Mouse (Mus musculus): ENCODE results near the gene Gm382. TPM values are rescaled to one million over a fixed set of nuclear protein-coding genes. Genes with fewer than 3 reads are reported as not detected.

Gene Gm382
- total and polyA plus RNA-seq, 3 experiments: not detected

DNA sequence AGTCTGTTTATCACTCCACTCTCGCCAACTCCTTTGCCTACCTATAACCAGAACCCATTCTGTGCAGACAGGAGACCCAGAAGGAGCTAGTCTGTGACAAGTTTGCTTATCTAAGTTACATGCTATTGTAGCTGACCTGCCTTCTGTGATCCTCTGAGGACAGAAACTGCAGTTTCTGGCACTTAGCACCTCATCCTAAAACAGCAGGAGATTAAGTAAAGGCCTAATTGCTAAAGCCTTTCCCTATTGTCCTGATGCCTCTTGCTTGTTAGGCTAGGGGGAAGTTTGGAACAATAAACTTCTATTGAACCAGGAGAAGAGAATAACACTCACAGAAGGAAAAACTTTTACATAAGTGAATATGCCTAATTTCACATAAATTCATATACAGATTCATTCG lies 51.5 kb downstream of the Gm382 start:
- H3K9me3 ChIP-seq (replicated peaks; ENCODE audit: insufficient read depth, low read length): no peaks in the 10 kb centered on the region
- H3K4me1 ChIP-seq (ENCODE audit: control insufficient read depth in 1 of 2, insufficient read depth in 2 of 2, low read length in 2 of 2): no peaks in the 10 kb centered on the region
- H3K79me2 ChIP-seq (ENCODE audit: control insufficient read depth, insufficient read depth, low read length, poor library complexity): no peaks in the 10 kb centered on the region
- no peaks in the 10 kb centered on the region for H3K36me3 ChIP-seq (ENCODE audit: control insufficient read depth in 1 of 2, insufficient read depth in 2 of 2, low read length in 2 of 2)
- H3K9ac ChIP-seq (ENCODE audit: control insufficient read depth, low read depth, low read length, poor library complexity, severe bottlenecking): no peak overlapping the region
- H3K27me3 ChIP-seq (ENCODE audit: control insufficient read depth in 1 of 2, insufficient read depth in 2 of 2, low read length in 2 of 2): no peaks in the 10 kb centered on the region
- H3K4me3 ChIP-seq (ENCODE audit: control insufficient read depth in 1 of 2, insufficient read depth in 1 of 2, low read depth in 2 of 2, low read length in 2 of 2): no peak overlapping the region
- no peak overlapping the region for H3K27ac ChIP-seq (ENCODE audit: control insufficient read depth, low read depth, low read length)
- TF ChIP-seq ZNF384 (IDR thresholded peaks at IDR 0.05; ENCODE audit: low read depth, low read length) (no peak), MYB (IDR thresholded peaks at IDR 0.05; ENCODE audit: low read depth, low read length) (no peak), MAX (IDR thresholded peaks at IDR 0.05; ENCODE audit: low read length) (no peak), POLR2A (IDR thresholded peaks at IDR 0.05; ENCODE audit: control insufficient read depth in 1 of 2, insufficient read depth in 1 of 2, low read depth in 1 of 2, low read length in 2 of 2, poor library complexity in 1 of 2) (no peak), CTCF (IDR thresholded peaks at IDR 0.05 in 2 of 3, conservative IDR thresholded peaks at IDR 0.05 in 1 of 3; ENCODE audit: control insufficient read depth in 1 of 3, insufficient read depth in 1 of 3, low read depth in 2 of 3, low read length in 3 of 3, poor library complexity in 1 of 3, severe bottlenecking in 1 of 3) (no peak), USF1 (IDR thresholded peaks at IDR 0.05; ENCODE audit: low read depth, low read length) (no peak), HCFC1 (IDR thresholded peaks at IDR 0.05; ENCODE audit: low read depth, low read length) (no peak), BHLHE40 (IDR thresholded peaks at IDR 0.05; ENCODE audit: borderline replicate concordance, low read depth, low read length) (no peak), POLR2AphosphoS2 (IDR thresholded peaks at IDR 0.05; ENCODE audit: low read length) (no peak)
- no peak for DNase-seq (ENCODE audit: low read depth, low spot score)

DNA sequence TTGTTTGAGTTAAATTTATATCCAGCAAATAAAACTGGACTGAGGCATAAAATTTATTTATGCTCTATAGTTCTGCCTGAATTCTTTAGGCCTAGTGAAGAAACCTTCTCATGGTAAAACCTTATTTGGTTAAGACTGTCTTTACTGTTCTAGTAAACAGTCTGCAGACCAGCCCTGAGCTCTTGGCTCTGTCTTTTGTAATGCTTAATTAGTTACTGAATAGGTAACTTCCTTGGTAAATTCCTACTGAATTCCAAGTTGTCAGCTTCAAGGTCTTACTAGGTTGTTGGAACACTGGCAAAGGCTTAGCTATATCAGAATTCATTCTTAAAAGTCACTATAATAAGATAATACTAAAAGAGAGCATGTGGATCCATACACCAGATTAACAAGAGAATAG lies 53.3 kb downstream of the Gm382 start:
- TF ChIP-seq NRF1 (IDR thresholded peaks at IDR 0.05; ENCODE audit: insufficient read depth, low read depth, low read length, poor library complexity, severe bottlenecking): no peak
- TF ChIP-seq EP300 (IDR thresholded peaks at IDR 0.05; ENCODE audit: low read depth in 1 of 2, low read length in 2 of 2): no peak
- no peak for TF ChIP-seq USF2 (IDR thresholded peaks at IDR 0.05; ENCODE audit: borderline replicate concordance in 1 of 2, insufficient read depth in 1 of 2, low read depth in 1 of 2, low read length in 2 of 2)
- no peak for TF ChIP-seq TBP (IDR thresholded peaks at IDR 0.05; ENCODE audit: low read depth, low read length)
- no peak for TF ChIP-seq CTCF (IDR thresholded peaks at IDR 0.05 in 2 of 3, conservative IDR thresholded peaks at IDR 0.05 in 1 of 3; ENCODE audit: control insufficient read depth in 1 of 3, insufficient read depth in 1 of 3, low read depth in 2 of 3, low read length in 3 of 3, poor library complexity in 1 of 3, severe bottlenecking in 1 of 3)
- no peak for TF ChIP-seq ZMIZ1 (IDR thresholded peaks at IDR 0.05; ENCODE audit: low read depth, low read length)
- no peak for TF ChIP-seq ZC3H11A (IDR thresholded peaks at IDR 0.05; ENCODE audit: low read depth, low read length)
- TF ChIP-seq POLR2AphosphoS5 (IDR thresholded peaks at IDR 0.05; ENCODE audit: borderline replicate concordance, low read depth, low read length): no peak
- no peak for TF ChIP-seq MXI1 (IDR thresholded peaks at IDR 0.05; ENCODE audit: low read depth, low read length)
- no peak for TF ChIP-seq ZKSCAN1 (IDR thresholded peaks at IDR 0.05; ENCODE audit: low read depth, low read length)
- no peak for TF ChIP-seq POLR2AphosphoS2 (IDR thresholded peaks at IDR 0.05; ENCODE audit: low read length)
- TF ChIP-seq NELFE (IDR thresholded peaks at IDR 0.05; ENCODE audit: low read depth, low read length): no peak
- no peak for TF ChIP-seq ZNF384 (IDR thresholded peaks at IDR 0.05; ENCODE audit: low read depth, low read length)
- TF ChIP-seq CHD2 (IDR thresholded peaks at IDR 0.05; ENCODE audit: low read length): no peak
- TF ChIP-seq HCFC1 (IDR thresholded peaks at IDR 0.05; ENCODE audit: low read depth, low read length): no peak
- no peak for TF ChIP-seq TAL1 (IDR thresholded peaks at IDR 0.05; ENCODE audit: low read length)

More for the DNA sequence above, 53.3 kb downstream of the Gm382 start:
- H3K9me3 ChIP-seq (replicated peaks; ENCODE audit: insufficient read depth, low read length): no peaks in the 10 kb centered on the region
- no peak for DNase-seq (ENCODE audit: low read depth, low spot score)
- H3K79me2 ChIP-seq (ENCODE audit: control insufficient read depth, insufficient read depth, low read length, poor library complexity): no peaks in the 10 kb centered on the region
- H3K27ac ChIP-seq (ENCODE audit: control insufficient read depth, low read depth, low read length): no peak overlapping the region
- H3K4me1 ChIP-seq (ENCODE audit: control insufficient read depth in 1 of 2, insufficient read depth in 2 of 2, low read length in 2 of 2): no peaks in the 10 kb centered on the region
- no peak overlapping the region for H3K9ac ChIP-seq (ENCODE audit: control insufficient read depth, low read depth, low read length, poor library complexity, severe bottlenecking)
- no peaks in the 10 kb centered on the region for H3K27me3 ChIP-seq (ENCODE audit: control insufficient read depth in 1 of 2, insufficient read depth in 2 of 2, low read length in 2 of 2)
- no peaks in the 10 kb centered on the region for H3K36me3 ChIP-seq (ENCODE audit: control insufficient read depth in 1 of 2, insufficient read depth in 2 of 2, low read length in 2 of 2)
- no peak overlapping the region for H3K4me3 ChIP-seq (ENCODE audit: control insufficient read depth in 1 of 2, insufficient read depth in 1 of 2, low read depth in 2 of 2, low read length in 2 of 2)

Data from MEL (cell line).